Mouse (Mus musculus): Measurements from ENCODE around the gene Rnf149.

DNA sequence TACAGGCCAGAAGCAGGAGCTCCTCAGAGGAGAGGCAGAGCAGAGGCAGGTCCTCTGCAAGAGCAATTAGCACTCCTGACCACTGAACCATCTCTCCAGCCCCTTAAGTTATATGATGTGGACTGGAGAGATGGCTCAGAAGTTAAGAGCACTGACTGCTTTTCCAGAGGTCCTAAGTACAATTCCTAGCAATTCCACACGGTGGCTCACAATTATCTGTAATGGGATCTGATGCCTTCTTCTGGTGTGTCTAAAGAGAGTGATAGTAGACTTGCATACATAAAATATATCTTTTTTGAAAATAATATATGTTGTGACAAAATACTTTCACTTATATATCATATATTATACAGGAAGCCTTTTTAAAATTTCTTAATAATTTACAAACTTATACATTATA, 15.3 kb downstream of the Rnf149 start:
- TF ChIP-seq CTCF (IDR thresholded peaks at IDR 0.05; ENCODE audit: insufficient read depth, low read depth, low read length): no peak
- no peak for TF ChIP-seq POLR2A (IDR thresholded peaks at IDR 0.05; ENCODE audit: insufficient read depth, low read depth, low read length)
